Mouse (Mus musculus) megakaryocyte, embryonic 14.5 days (primary cell): Measurements from ENCODE around the gene Ndc1.

Source experiments
- FLI1 ChIP-seq: IDR thresholded peaks from 2 replicates; pipeline ENCODE4 v1.6.1; 2012; ENCODE audit warnings: low read length, inconsistent platforms, mixed read lengths
- GATA1 ChIP-seq: IDR thresholded peaks from 3 replicates; pipeline ENCODE4 v1.6.1; 2012; ENCODE audit warnings: mixed read lengths, low read length, inconsistent platforms, borderline replicate concordance

DNA sequence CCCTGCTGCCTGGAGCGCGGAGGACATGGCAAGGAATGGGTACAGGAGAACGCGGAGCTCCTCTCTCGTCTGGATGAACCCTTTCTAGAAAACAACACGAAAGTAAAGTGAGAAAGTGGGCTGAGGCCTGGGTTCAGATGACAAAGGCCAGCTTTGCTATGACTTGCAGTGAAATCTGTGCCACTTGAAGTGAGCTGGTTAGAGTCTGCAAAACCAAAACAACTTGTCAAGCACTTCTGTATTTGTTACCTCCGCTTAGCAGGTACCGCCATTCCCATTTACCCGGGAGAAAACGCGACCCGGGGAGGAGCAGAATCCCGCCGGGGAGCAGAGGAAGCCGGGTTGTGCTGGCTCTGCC is 66.4 kb downstream of the Ndc1 start:
- TF ChIP-seq GATA1 (no peak), FLI1 (no peak)
